Mouse (Mus musculus) fibroblast of lung, adult 2 months (primary cell): ENCODE results near the gene Ncf1.

ENCODE experiments used
- DNase-seq: peaks from one replicate; pipeline ENCODE4 v3.0.0-alpha.2; 2011; ENCODE audit warnings: low read depth

Ncf1 gene

GRCm38 (mm10) chr5:134229391-134229790 is at the start of gene Ncf1:
Ncf1 (minus strand) TSS chr5:134229625.
- no peak for DNase-seq

DNA sequence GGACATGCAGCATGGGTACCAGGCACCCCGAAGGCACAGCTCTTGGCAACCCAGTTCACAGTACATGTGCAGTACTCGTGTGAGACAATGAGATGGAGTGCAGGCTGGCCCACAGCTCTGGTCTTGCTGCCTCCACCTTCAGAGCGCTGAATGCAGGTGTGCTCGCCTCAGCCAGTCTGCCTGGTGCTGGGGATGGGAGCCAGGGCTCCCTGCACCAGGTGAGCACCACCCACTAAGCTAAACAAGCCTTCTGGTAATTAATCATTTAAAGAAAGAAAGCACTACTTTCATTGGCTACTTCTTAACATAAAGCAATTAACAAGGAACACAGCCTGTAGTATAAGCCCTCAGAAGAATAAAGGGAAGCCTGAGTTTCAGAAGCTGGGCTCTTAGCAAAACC is 47.7 kb upstream of the Ncf1 start:
- DNase-seq = no peak

- no peak for DNase-seq
These were observed 46.1 kb upstream of the Ncf1 start for GRCm38 (mm10) chr5:134275556-134275955.

- no peak for DNase-seq
These were observed 45.6 kb upstream of the Ncf1 start for GRCm38 (mm10) chr5:134275021-134275420.

DNA sequence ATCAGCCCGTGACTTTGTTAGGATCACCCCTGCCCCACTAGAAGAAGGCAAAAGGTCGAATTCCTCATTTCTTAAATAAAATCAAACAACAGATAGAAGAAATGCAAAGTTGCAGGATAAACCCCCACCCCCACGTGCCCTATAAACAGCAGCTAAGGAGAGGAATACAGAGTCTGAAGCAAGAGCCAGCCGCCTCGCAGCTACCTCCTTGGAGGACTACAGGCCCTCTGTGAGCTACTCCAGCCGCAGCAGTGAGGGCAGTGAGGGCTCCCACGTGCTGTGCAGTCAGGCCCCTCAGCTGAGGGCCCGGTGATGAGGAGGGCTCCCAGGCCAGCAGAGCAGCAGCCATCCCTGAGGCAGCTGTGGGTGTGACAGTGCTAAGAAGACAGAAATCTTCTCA is 44.3 kb upstream of the Ncf1 start:
- no peak for DNase-seq

GRCm38 (mm10) chr5:134272761-134273160 is 43.3 kb upstream of the Ncf1 start:
- DNase-seq = no peak

DNA sequence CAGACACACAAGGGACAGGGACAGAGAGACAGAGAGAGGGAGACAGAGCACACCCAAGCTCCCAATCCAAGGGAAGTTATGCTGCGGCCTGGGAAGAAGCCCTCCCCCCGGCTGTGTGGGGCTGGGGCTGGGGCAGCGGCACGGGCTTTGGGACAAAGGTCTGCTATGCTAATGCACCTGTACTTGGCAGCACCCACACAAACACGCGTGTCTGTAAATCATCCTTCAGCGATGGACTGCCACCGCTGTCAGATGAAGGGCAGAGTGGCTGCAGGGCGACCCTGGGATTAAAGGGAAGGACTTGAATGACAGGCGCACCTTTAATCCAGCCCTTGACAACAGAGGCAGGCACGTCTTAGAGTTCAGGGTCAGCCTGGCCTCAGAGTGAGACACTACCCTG is 42.0 kb upstream of the Ncf1 start:
- no peak for DNase-seq

DNA sequence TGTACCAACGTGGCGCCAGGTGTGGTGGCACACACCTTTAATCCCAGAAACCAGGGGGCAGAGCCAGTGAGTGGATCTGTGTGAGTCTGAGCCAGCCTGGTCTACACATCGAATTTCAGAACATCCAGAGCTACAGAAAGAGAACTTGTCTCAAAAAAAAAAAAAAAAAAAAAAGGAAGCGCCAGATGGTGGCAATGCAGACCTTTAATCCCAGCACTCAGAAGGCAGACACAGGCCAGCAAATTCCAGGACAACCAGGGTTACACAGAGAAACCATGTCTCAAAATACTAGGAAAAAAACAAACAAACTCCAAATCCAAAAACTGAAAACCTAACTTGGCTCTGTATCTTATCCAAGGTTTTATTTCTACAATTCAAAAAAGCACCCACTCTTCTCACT is 41.1 kb upstream of the Ncf1 start:
- no peak for DNase-seq

GRCm38 (mm10) chr5:134269751-134270150 is 40.3 kb upstream of the Ncf1 start:
- DNase-seq = no peak

DNA sequence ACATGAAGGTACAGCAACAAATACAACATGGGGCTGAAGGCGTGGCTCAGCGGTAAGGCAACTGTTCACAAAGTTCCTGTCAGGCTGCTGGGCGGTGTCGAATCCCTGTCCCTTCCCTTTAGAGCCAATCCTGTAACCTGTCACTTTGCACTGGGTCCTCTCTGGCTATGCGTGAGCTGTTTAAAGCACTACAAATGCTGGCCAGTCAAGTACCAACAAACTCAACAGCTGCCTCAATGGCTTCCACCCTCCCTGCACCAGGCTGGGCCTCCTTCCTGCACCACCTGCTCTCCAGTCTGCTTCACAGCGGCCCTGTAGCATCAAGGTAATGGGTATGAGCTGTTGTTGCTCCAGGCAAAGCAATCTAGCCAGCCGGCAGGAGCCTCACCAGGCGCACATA is 39.3 kb upstream of the Ncf1 start:
- no peak for DNase-seq

DNA sequence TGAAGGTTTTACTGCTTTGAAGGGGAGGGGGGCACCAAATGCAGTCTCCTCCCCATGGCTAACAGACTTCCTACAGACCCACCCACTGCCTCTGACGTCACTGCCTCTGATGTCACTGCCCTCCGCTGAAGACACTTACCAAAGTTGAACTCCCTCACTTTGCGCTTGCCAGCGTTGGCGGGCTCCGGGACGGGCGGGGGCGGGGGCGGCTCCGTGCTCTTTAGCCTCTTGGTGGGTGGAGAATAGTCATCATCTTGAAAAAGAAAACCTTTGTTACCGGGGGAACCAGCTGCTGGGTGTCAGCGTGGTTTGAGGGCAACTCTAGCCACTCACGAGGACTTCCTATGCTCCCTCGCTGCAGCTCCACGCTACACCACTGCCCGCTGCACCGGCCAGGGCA is 37.0 kb upstream of the Ncf1 start:
- DNase-seq = no peak

DNA sequence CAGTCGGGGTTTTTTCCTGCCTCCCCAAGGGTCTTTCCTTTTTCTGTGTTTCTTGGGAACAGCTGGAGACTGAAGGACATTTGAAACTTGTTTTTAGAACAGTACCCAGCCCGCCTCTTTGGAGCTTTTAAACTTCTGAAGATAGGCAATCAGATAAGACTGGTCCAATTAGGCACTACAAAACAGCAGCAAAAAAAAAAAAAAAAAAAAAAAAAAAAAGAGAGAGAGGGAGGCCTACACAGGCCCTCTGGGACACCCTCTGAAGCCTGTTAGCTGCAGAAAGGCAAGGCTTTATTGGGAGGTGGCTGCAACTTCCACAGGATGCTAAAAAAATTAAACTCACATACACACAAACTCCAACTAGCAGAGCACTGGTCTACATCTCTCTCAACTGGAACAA is 36.5 kb upstream of the Ncf1 start:
- DNase-seq = no peak

DNA sequence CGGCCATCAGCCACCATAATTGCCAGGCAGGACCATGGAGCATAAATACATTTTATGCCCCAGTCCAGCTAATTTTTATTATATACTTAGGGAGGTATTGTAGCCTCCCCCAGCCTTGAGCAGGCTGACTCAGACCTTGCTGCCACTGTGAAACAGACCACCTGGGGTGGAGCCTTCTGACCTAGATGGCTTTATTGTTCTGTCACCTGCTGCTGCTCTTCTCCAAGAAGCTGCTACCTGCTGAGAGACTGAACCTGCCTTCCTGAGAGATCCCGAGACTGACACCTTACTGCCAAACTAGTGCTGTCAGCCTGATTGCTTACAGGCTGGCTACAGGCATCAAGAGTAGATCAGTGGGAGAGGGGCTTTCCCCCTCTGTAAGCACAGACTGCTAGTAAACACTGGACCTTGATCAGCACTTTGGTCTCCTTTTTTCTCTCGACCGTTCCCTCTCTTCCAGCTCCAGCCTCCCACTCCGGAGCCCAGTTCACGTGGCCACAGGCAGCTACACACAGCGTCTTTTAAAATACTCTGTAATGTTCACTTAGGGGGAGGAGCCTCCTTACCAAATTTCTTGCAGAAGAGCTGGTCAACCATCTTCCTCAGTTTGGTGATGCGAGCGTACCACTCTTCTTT is 30.7 kb upstream of the Ncf1 start:
- DNase-seq = no peak

GRCm38 (mm10) chr5:134258934-134259333 is 29.5 kb upstream of the Ncf1 start:
- no peak for DNase-seq

- DNase-seq = no peak
These were observed 29.0 kb upstream of the Ncf1 start for GRCm38 (mm10) chr5:134258395-134258794.

GRCm38 (mm10) chr5:134257349-134258031 is 28.1 kb upstream of the Ncf1 start:
- no peak for DNase-seq

GRCm38 (mm10) chr5:134255294-134255693 is 25.9 kb upstream of the Ncf1 start:
- no peak for DNase-seq

DNA sequence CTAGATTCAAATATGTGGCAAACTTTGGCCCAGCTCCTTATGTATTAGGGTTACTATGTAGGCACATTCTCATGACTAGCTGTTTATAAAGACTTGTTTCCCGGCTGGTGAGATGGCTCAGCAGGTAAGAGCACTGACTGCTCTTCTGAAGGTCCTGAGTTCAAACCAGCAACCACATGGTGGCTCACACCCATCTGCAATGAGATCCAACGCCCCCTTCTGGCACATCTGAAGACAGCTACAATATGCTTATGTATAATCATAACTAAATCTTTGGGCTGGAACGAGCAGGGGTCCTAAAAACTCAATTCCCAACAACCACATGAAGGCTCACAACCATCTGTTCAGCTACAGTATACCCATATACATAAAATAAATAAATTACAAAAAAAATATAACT is 24.4 kb upstream of the Ncf1 start:
- DNase-seq = no peak

DNA sequence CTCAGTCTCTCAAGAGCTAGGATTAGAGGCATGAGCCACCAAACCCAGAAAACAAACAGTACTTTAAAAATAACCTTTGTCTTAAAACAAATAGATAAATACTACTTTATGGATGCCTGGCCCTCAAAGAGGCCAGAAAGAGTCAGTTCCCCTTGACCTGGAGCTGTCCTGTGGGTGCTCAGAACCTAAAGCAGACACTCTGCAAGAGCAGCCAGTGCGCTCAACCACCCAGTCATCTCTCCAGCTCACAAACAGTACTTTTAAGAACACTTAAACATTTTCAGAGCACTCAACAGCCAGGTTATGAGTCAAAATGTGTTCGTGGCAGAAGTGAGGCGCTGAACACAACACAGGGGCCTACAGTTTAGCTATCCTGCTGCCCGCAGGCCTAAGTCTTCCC is 21.7 kb upstream of the Ncf1 start:
- no peak for DNase-seq

GRCm38 (mm10) chr5:134250601-134251000 is 21.2 kb upstream of the Ncf1 start:
- DNase-seq = no peak

DNA sequence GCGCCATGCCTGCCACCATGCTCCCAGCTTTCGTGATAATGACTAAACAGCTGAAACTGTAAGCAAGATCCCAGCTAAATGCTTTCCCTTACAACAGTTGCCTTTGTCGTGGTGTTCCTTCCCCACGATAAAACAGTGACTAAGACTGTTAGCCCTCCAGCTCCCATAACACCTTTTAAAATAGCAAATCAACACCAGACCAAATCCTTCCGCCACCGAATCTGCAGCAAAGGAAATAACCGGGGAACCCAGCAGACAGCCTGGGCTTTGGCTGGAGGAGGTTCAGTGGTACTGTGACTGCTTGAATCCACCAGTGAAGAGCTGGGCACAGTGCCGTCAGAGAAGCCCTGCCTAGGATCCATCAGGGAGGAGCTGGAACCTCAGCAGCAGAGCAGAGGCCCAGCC is 19.8 kb upstream of the Ncf1 start:
- no peak for DNase-seq

GRCm38 (mm10) chr5:134248608-134249244 is 19.3 kb upstream of the Ncf1 start:
- DNase-seq = no peak

- DNase-seq = no peak
These were observed 16.7 kb upstream of the Ncf1 start for GRCm38 (mm10) chr5:134246146-134246545.

DNA sequence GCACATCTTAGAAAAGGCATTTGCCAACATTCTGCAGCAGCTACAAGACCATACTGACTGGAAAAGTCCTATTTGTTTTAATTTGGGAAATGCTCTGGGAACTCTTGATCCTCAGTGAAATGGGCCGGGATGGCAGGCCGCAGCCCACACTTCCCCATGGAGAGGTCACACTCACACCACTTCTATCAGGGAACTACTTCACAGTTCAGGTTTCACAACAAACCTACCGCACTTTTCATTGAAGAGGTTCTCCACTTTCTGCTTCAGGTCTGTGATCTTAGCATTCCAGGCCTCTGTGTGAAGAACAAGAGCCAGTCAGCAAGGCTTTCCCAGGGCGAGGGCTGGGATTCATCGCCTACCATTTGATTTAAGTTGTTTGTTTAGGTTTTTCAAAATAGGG is 15.5 kb upstream of the Ncf1 start:
- no peak for DNase-seq
